Mouse (Mus musculus): ENCODE data around the gene Gabrr2. TPM values are rescaled to one million over a fixed set of nuclear protein-coding genes. Genes with fewer than 3 reads are reported as not detected.

Gene Gabrr2
- 1 to 10 TPM; 1.0 to 1.3 TPM for total RNA-seq (2021)
- long read RNA-seq, experiment 1, partial matches to known transcripts: 1 of 4 reads
- long read RNA-seq, experiment 1, other reads (novel, unspliced or antisense): 3 of 4 reads
- long read RNA-seq, experiment 2, partial matches to known transcripts: 0 of 1 reads
- long read RNA-seq, experiment 2, other reads (novel, unspliced or antisense): 1 of 1 reads

- intact Hi-C loops (cut with DNase I): no loop called here
- DNase-seq: no peak
These were observed at the start of gene Gabrr2 for GRCm38 (mm10) chr4:33062981-33063380. Gene Gabrr2, plus strand, starts transcription at chr4:33062999.

- intact Hi-C loops (cut with DNase I): loop anchor here (2.0 to 5.0 kb wide), 2 partner anchors 68 to 271 kb away; partner anchors contain the start of gene Ankrd6
These were observed 44.3 kb upstream of the Gabrr2 start for GRCm38 (mm10) chr4:33018361-33018999.

GRCm38 (mm10) chr4:33024420-33024819 lies 38.4 kb upstream of the Gabrr2 start:
- intact Hi-C loops (cut with DNase I): no loop called here
- peak in 1 of 2 experiments; percentile 13 for DNase-seq

More at GRCm38 (mm10) chr4:33018361-33018999, 44.3 kb upstream of the Gabrr2 start:
- peak; percentile 86 to 91 for DNase-seq

- intact Hi-C loops (cut with DNase I): loop anchor here (5.0 kb wide), 1 partner anchor 442 kb away; no protein-coding TSS in a partner anchor
- no peak for DNase-seq
These were observed 33.7 kb upstream of the Gabrr2 start for GRCm38 (mm10) chr4:33029104-33029503.

GRCm38 (mm10) chr4:33030264-33031194 lies 32.3 kb upstream of the Gabrr2 start:
- DNase-seq: no peak
- intact Hi-C loops (cut with DNase I): loop anchor here (5.0 to 10.0 kb wide), 4 partner anchors 87 to 373 kb away; partner anchors contain the start of gene Mdn1

GRCm38 (mm10) chr4:33031195-33031960 lies 31.4 kb upstream of the Gabrr2 start, which contains the start of gene Ube2j1:
Gene Ube2j1, plus strand, starts transcription at chr4:33031416.
- intact Hi-C loops (cut with DNase I): loop anchor here (5.0 to 10.0 kb wide), 4 partner anchors 86 to 374 kb away; partner anchors contain the start of gene Mdn1
- DNase-seq: peak; percentile 93 to 96

GRCm38 (mm10) chr4:33032045-33032444 lies 30.8 kb upstream of the Gabrr2 start:
- intact Hi-C loops (cut with DNase I): loop anchor here (5.0 to 10.0 kb wide), 4 partner anchors 85 to 375 kb away; partner anchors contain the start of gene Mdn1
- no peak for DNase-seq

- no peak for DNase-seq
- intact Hi-C loops (cut with DNase I): loop anchor here (5.0 to 10.0 kb wide), 4 partner anchors 84 to 376 kb away; partner anchors contain the start of gene Mdn1
These were observed 29.3 kb upstream of the Gabrr2 start for GRCm38 (mm10) chr4:33033515-33033914.

GRCm38 (mm10) chr4:33039826-33040225 lies 23.0 kb upstream of the Gabrr2 start:
- intact Hi-C loops (cut with DNase I): loop anchor here (10.0 kb wide), 1 partner anchor 245 kb away; no protein-coding TSS in a partner anchor

GRCm38 (mm10) chr4:33049601-33050000 lies 13.2 kb upstream of the Gabrr2 start:
- no peak for DNase-seq
- intact Hi-C loops (cut with DNase I): no loop called here

More at GRCm38 (mm10) chr4:33039826-33040225, 23.0 kb upstream of the Gabrr2 start:
- DNase-seq: no peak

- no peak for DNase-seq
- intact Hi-C loops (cut with DNase I): no loop called here
These were observed 10.7 kb upstream of the Gabrr2 start for GRCm38 (mm10) chr4:33052055-33052454.

GRCm38 (mm10) chr4:33052650-33053049 lies 10.1 kb upstream of the Gabrr2 start:
- intact Hi-C loops (cut with DNase I): no loop called here
- DNase-seq: no peak

- intact Hi-C loops (cut with DNase I): no loop called here
- no peak for DNase-seq
These were observed 8.4 kb upstream of the Gabrr2 start for GRCm38 (mm10) chr4:33054426-33054825.

GRCm38 (mm10) chr4:33056317-33056716 lies 6.5 kb upstream of the Gabrr2 start:
- no peak for DNase-seq
- intact Hi-C loops (cut with DNase I): no loop called here

- DNase-seq: peak; percentile 64 to 75
- intact Hi-C loops (cut with DNase I): no loop called here
These were observed 4.7 kb upstream of the Gabrr2 start for GRCm38 (mm10) chr4:33057890-33058687.

GRCm38 (mm10) chr4:33061158-33061557 lies 1.6 kb upstream of the Gabrr2 start:
- no peak for DNase-seq
- intact Hi-C loops (cut with DNase I): no loop called here

GRCm38 (mm10) chr4:33064986-33065385 lies 2.2 kb downstream of the Gabrr2 start:
- intact Hi-C loops (cut with DNase I): no loop called here
- DNase-seq: no peak

GRCm38 (mm10) chr4:33066223-33066960 lies 3.6 kb downstream of the Gabrr2 start:
- intact Hi-C loops (cut with DNase I): no loop called here
- DNase-seq: no peak

Data from heart, postnatal 14 days (tissue).